Mouse (Mus musculus): ENCODE data around the gene Rab5if.

DNA sequence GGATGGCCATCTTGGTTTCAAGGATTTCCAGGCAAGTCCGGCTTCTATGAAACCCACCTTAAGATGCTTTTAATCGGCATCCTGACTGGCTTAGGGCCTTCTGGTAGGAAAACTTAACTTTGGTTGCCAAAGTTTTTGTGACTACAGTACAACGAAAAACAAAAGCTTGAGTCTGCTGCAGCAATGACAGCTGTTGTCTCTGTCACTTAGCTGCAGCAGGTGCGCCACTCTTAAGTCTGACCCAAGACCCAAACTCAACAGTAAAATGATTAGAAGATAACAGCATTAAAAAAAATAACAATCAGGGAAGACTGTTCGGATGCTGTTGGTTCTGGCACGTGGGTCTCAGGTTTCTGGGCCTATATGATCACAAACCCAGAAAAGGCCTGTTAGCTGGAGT, 24.1 kb upstream of the Rab5if start:
- TF ChIP-seq CTCF (conservative IDR thresholded peaks at IDR 0.05; ENCODE audit: low read length) (no peak), POU5F1 (IDR thresholded peaks at IDR 0.05; ENCODE audit: borderline replicate concordance, low read length) (no peak)

Data from E14TG2a.4 (cell line).